Mouse (Mus musculus) myocyte (in vitro differentiated cells): ENCODE measurements around the gene Tmem168. TPM values are rescaled to one million over a fixed set of nuclear protein-coding genes. Genes with fewer than 3 reads are reported as not detected.

Experiments
- H3K27me3 ChIP-seq: one replicate; pipeline ENCODE4 v1.6.1; 2011; ENCODE audit not compliant: control insufficient read depth, insufficient read depth, insufficient read length
- H3K36me3 ChIP-seq: one replicate; pipeline ENCODE4 v1.6.1; 2011; ENCODE audit not compliant: control insufficient read depth, insufficient read depth
- H3K4me2 ChIP-seq: one replicate; pipeline ENCODE4 v1.6.1; 2011; ENCODE audit warnings: low read depth, control low read depth
- H3K4me3 ChIP-seq: one replicate; pipeline ENCODE4 v1.5.1; 2011; ENCODE audit warnings: mild to moderate bottlenecking, control low read depth, moderate library complexity
- H3K79me2 ChIP-seq: one replicate; pipeline ENCODE4 v1.6.1; 2011; ENCODE audit not compliant: control insufficient read depth, insufficient read depth
- H3ac ChIP-seq: one replicate; pipeline ENCODE4 v1.6.1; 2011; ENCODE audit not compliant: control insufficient read depth, insufficient read length
- CEBPB ChIP-seq: IDR thresholded peaks from 2 replicates; pipeline ENCODE4 v1.6.1; 2011; ENCODE audit warnings: mild to moderate bottlenecking, moderate library complexity; ENCODE audit not compliant: poor library complexity, insufficient read depth, severe bottlenecking
- E2F4 ChIP-seq: IDR thresholded peaks from one replicate; pipeline ENCODE4 v1.6.1; 2011; ENCODE audit warnings: mild to moderate bottlenecking, control low read depth, moderate library complexity; ENCODE audit not compliant: insufficient read depth
- MAX ChIP-seq: IDR thresholded peaks from one replicate; pipeline ENCODE4 v1.6.1; 2011; ENCODE audit warnings: low read depth, mild to moderate bottlenecking, control low read depth
- MYOD1 ChIP-seq, 3 experiments: IDR thresholded peaks; one replicate each; pipeline ENCODE4 v1.6.1; 2011; ENCODE audit warnings: control low read depth in 2 of 3, low read depth in 2 of 3, mild to moderate bottlenecking in 2 of 3, moderate library complexity in 1 of 3; ENCODE audit not compliant: insufficient read length in 2 of 3, control insufficient read depth in 1 of 3
- MYOG ChIP-seq, 3 experiments: IDR thresholded peaks; one replicate each; pipeline ENCODE4 v1.6.1; 2011; ENCODE audit warnings: control low read depth in 2 of 3, low read depth in 2 of 3, mild to moderate bottlenecking in 2 of 3; ENCODE audit not compliant: insufficient read length in 2 of 3, control insufficient read depth in 1 of 3, insufficient read depth in 1 of 3
- POLR2A ChIP-seq: IDR thresholded peaks from one replicate; pipeline ENCODE4 v1.6.1; 2011; ENCODE audit warnings: low read depth, mild to moderate bottlenecking, control low read depth, moderate library complexity; ENCODE audit not compliant: insufficient read length
- POLR2AphosphoS2 ChIP-seq: IDR thresholded peaks from one replicate; pipeline ENCODE4 v1.6.1; 2011; ENCODE audit warnings: low read depth, control low read depth; ENCODE audit not compliant: insufficient read length
- REST ChIP-seq: IDR thresholded peaks from one replicate; pipeline ENCODE4 v1.6.1; 2011; ENCODE audit warnings: mild to moderate bottlenecking, control low read depth, moderate library complexity; ENCODE audit not compliant: insufficient read depth, insufficient read length
- SRF ChIP-seq: IDR thresholded peaks from one replicate; pipeline ENCODE4 v1.6.1; 2011; ENCODE audit warnings: low read depth; ENCODE audit not compliant: control insufficient read depth, insufficient read length
- TCF12 ChIP-seq: IDR thresholded peaks from one replicate; pipeline ENCODE4 v1.6.1; 2011; ENCODE audit warnings: mild to moderate bottlenecking, control low read depth; ENCODE audit not compliant: poor library complexity, insufficient read depth, severe bottlenecking
- TCF3 ChIP-seq: IDR thresholded peaks from one replicate; pipeline ENCODE4 v1.6.1; 2011; ENCODE audit warnings: low read depth, control low read depth; ENCODE audit not compliant: insufficient read length
- USF1 ChIP-seq: IDR thresholded peaks from one replicate; pipeline ENCODE4 v1.6.1; 2011; ENCODE audit warnings: low read depth, mild to moderate bottlenecking, control low read depth, moderate library complexity
- polyA plus RNA-seq: library from polyadenylated mRNA; unstranded; fragments of >200 nt; fragmentation: generic; extraction: Trizol; gene quantifications from one replicate; pipeline ENCODE4 v1.2.1, GENCODE M21; 2012; ENCODE audit warnings: missing spikeins

Gene Tmem168
- polyA plus RNA-seq, 1 experiment: 9.8 TPM

- no peaks in the 10 kb centered on the region for H3K27me3 ChIP-seq
- H3K4me2 ChIP-seq: no peak overlapping the region
- H3K79me2 ChIP-seq: peaks cover 4% of the 10 kb centered on the region
- H3ac ChIP-seq: no peak overlapping the region
- no peak for TF ChIP-seq MYOD1 (IDR thresholded peaks at IDR 0.05; ENCODE audit: control insufficient read depth in 1 of 3, insufficient read length in 2 of 3, low read depth in 2 of 3)
- no peak for TF ChIP-seq TCF12
- no peak for TF ChIP-seq POLR2AphosphoS2
- TF ChIP-seq CEBPB: no peak
- TF ChIP-seq USF1: no peak
- TF ChIP-seq MYOG (IDR thresholded peaks at IDR 0.05; ENCODE audit: control insufficient read depth in 1 of 3, insufficient read depth in 1 of 3, insufficient read length in 2 of 3, low read depth in 2 of 3): no peak
- no peak for TF ChIP-seq REST
- TF ChIP-seq POLR2A: no peak
- no peak for TF ChIP-seq SRF
- TF ChIP-seq TCF3: no peak
- TF ChIP-seq MAX: no peak
- no peak for TF ChIP-seq E2F4
- no peak overlapping the region for H3K4me3 ChIP-seq
- peaks cover 43% of the 10 kb centered on the region for H3K36me3 ChIP-seq
Observed at GRCm38 (mm10) chr6:13636582-13636989, 28.7 kb upstream of the Tmem168 start.

DNA sequence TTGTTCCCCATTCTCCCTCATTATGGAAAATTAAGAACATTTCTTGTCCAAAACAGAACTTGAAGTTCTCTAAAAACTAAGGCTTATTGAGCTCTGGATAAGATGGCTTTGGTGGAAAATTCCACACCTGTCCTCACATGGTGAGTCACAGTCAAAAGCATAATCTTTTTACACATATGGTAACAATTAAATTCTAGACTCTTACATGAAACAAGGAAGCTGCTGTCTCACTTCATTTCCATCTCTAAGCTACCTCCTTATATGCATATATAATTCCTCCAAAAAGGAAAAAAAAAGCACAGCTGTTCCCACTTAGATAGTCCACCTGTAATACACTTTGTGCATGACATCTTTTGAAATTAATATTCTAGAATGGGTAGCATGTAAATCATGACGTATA is 24.7 kb upstream of the Tmem168 start:
- Histone ChIP-seq H3K79me2 (peaks cover 4% of the 10 kb centered on the region), H3K27me3 (no peaks in the 10 kb centered on the region), H3K4me2 (peak overlapping the region; percentile 77), H3K4me3 (no peak overlapping the region), H3ac (no peak overlapping the region), H3K36me3 (peaks cover 19% of the 10 kb centered on the region)
- TF ChIP-seq TCF3 (no peak), MYOD1 (IDR thresholded peaks at IDR 0.05; ENCODE audit: control insufficient read depth in 1 of 3, insufficient read length in 2 of 3, low read depth in 2 of 3) (peak in 2 of 3 experiments; percentile 6 to 25)

- H3K36me3 ChIP-seq: peaks cover 32% of the 10 kb centered on the region
- no peak overlapping the region for H3K4me3 ChIP-seq
Observed at GRCm38 (mm10) chr6:13630607-13631006, 22.7 kb upstream of the Tmem168 start.

DNA sequence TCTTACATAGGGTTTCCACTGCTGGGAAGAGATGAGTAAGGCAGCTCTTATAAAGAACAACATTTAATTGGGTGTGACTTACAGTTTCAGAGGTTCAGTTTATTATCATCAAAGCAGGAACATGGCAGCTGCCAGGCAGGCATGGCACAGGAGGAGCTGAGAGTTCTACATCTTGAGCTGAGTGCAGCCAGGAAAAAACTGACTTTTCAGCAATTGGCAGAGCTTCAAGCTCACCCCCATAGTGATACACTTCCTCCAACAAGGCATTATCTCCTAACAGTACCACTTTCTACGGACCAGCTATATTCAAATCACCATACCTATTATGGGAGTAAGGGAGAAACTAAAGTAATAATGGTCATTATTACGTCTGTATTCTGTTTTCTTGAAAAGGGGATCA is 11.7 kb upstream of the Tmem168 start:
- TF ChIP-seq POLR2AphosphoS2 (no peak), MYOD1 (IDR thresholded peaks at IDR 0.05; ENCODE audit: control insufficient read depth in 1 of 3, insufficient read length in 2 of 3, low read depth in 2 of 3) (no peak), E2F4 (no peak), SRF (no peak)

More at GRCm38 (mm10) chr6:13630607-13631006, 22.7 kb upstream of the Tmem168 start:
- Histone ChIP-seq H3K4me2 (no peak overlapping the region), H3ac (no peak overlapping the region), H3K27me3 (no peaks in the 10 kb centered on the region), H3K79me2 (peaks cover 4% of the 10 kb centered on the region)
- TF ChIP-seq MYOD1 (IDR thresholded peaks at IDR 0.05; ENCODE audit: control insufficient read depth in 1 of 3, insufficient read length in 2 of 3, low read depth in 2 of 3): no peak
- no peak for TF ChIP-seq POLR2A
- no peak for TF ChIP-seq USF1
- no peak for TF ChIP-seq SRF
- no peak for TF ChIP-seq E2F4
- TF ChIP-seq POLR2AphosphoS2: no peak
- no peak for TF ChIP-seq TCF3
- no peak for TF ChIP-seq MAX
- no peak for TF ChIP-seq TCF12
- TF ChIP-seq REST: no peak
- TF ChIP-seq CEBPB: no peak
- TF ChIP-seq MYOG (IDR thresholded peaks at IDR 0.05; ENCODE audit: control insufficient read depth in 1 of 3, insufficient read depth in 1 of 3, insufficient read length in 2 of 3, low read depth in 2 of 3): no peak

GRCm38 (mm10) chr6:13617110-13617509 is 9.2 kb upstream of the Tmem168 start:
- H3K36me3 ChIP-seq: no peaks in the 10 kb centered on the region
- no peaks in the 10 kb centered on the region for H3K27me3 ChIP-seq
- H3K4me3 ChIP-seq: no peak overlapping the region
- H3K4me2 ChIP-seq: no peak overlapping the region
- no peaks in the 10 kb centered on the region for H3K79me2 ChIP-seq
- no peak for TF ChIP-seq REST
- no peak for TF ChIP-seq TCF3
- no peak for TF ChIP-seq USF1
- no peak for TF ChIP-seq MYOG (IDR thresholded peaks at IDR 0.05; ENCODE audit: control insufficient read depth in 1 of 3, insufficient read depth in 1 of 3, insufficient read length in 2 of 3, low read depth in 2 of 3)
- no peak for TF ChIP-seq E2F4
- TF ChIP-seq SRF: no peak
- no peak for TF ChIP-seq TCF12
- no peak for TF ChIP-seq CEBPB
- TF ChIP-seq MAX: no peak
- H3ac ChIP-seq: no peak overlapping the region

More for the DNA sequence above, 11.7 kb upstream of the Tmem168 start:
- Histone ChIP-seq H3K4me2 (no peak overlapping the region), H3K27me3 (no peaks in the 10 kb centered on the region), H3K4me3 (no peak overlapping the region), H3ac (no peak overlapping the region), H3K36me3 (no peaks in the 10 kb centered on the region), H3K79me2 (no peaks in the 10 kb centered on the region)
